Mouse (Mus musculus) liver, postnatal 0 days (tissue): ENCODE measurements around the gene Tbc1d2b. TPM values are rescaled to one million over a fixed set of nuclear protein-coding genes. Genes with fewer than 3 reads are reported as not detected.

Source experiments
- ATAC-seq: fragments of 200-750 bp; cut with Nextera tagmentation; 2 replicates; pipeline ENCODE4 v1.8.0; 2017; ENCODE audit warnings: mild to moderate bottlenecking, moderate library complexity
- DNase-seq: peaks from one replicate; pipeline ENCODE4 v3.0.0-alpha.2; 2016
- H3K27ac ChIP-seq: fragments of 300-500 bp; sonication (generic); 2 replicates; pipeline ENCODE4 v1.5.1; 2014; ENCODE audit warnings: antibody characterized with exemption, moderate library complexity, mild to moderate bottlenecking, low read depth
- H3K27me3 ChIP-seq: fragments of 300-500 bp; sonication (generic); 2 replicates; pipeline ENCODE4 v1.6.1; 2014; ENCODE audit warnings: low read length, control low read depth, mixed read lengths; ENCODE audit not compliant: insufficient read depth
- H3K36me3 ChIP-seq: fragments of 300-500 bp; sonication (generic); replicated peaks from 2 replicates; pipeline ENCODE4 v1.6.1; 2014; ENCODE audit warnings: mild to moderate bottlenecking, control low read depth, low read length, moderate library complexity, mixed read lengths; ENCODE audit not compliant: insufficient read depth
- H3K4me1 ChIP-seq: fragments of 300-500 bp; sonication (generic); 2 replicates; pipeline ENCODE4 v1.6.1; 2014; ENCODE audit warnings: antibody characterized with exemption, mild to moderate bottlenecking, control low read depth; ENCODE audit not compliant: insufficient read depth
- H3K4me2 ChIP-seq: fragments of 300-500 bp; sonication (generic); 2 replicates; pipeline ENCODE4 v1.6.1; 2014; ENCODE audit warnings: low read depth, mild to moderate bottlenecking, low read length, moderate library complexity, mixed read lengths
- H3K4me3 ChIP-seq: fragments of 300-500 bp; sonication (generic); 2 replicates; pipeline ENCODE4 v1.5.1; 2014; ENCODE audit warnings: low read depth, low read length
- H3K9ac ChIP-seq: fragments of 300-500 bp; sonication (generic); replicated peaks from 2 replicates; pipeline ENCODE4 v1.6.1; 2014; ENCODE audit warnings: mild to moderate bottlenecking, moderate library complexity
- H3K9me3 ChIP-seq: fragments of 300-500 bp; sonication (generic); 2 replicates; pipeline ENCODE4 v1.6.1; 2016; ENCODE audit warnings: mild to moderate bottlenecking, control low read depth, low read length, mixed read lengths
- CTCF ChIP-seq: sonication (generic); IDR thresholded peaks from 2 replicates; pipeline ENCODE4 v1.5.1; 2016; ENCODE audit warnings: antibody characterized with exemption, low read depth
- EP300 ChIP-seq: IDR thresholded peaks from 2 replicates; pipeline ENCODE4 v1.6.1; 2016; ENCODE audit warnings: antibody characterized with exemption, low read depth, mild to moderate bottlenecking
- WGBS: fragments of 180-500 bp; shearing (Covaris S2); extraction: QIAGEN DNeasy Blood & Tissue Kit; methylation state at CpG from one replicate; pipeline ENCODE4 v1.1.7; 2014; ENCODE audit not compliant: insufficient replicate concordance; 5-methylcytosine and 5-hydroxymethylcytosine counted together
- polyA plus RNA-seq: library from polyadenylated mRNA; unstranded; fragments of >200 nt; fragmentation: Nextera tagmentation; extraction: Ambion mirVana; gene quantifications from 2 replicates; pipeline ENCODE4 v1.2.1, GENCODE M21; 2015

Gene Tbc1d2b
- 5.1 and 6.2 TPM in 2 replicates for polyA plus RNA-seq

DNA sequence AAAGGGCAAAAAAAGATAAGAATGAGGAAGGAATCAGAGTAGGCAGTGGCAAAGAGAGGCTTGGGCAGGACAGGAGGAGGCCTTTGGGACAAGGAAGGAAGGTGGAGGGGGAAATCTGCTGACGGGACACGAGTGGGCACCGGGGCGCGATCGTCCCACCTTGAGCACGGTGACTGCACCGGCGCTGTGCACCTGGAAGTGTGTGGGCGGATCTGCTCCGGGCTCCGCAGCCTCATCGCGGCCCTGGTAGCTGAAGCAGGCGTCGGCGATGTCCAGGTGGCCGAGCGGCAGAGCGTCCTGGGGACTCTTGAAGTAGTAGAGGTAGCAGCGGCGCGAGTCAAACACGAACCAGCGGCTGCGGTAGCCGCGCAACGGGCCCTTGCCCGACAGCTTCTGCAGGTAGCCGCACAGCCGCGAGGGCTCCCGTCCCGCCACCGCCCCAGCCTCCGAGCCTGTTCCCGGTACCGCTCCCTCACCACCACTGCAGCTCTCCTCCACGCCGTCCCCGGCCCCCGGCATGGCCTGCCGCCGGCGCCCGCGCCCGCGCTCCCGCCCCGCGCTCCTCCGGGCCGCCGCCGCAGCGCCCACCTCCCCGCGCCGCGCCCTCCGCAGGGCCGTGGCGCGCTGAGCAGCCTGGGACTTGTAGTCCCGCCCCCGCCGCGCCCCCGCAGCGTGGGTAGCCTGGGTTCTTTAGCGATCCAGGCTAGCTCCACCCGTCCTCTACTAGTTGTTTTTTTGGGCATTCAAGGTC is at the start of gene Tbc1d2b:
Gene Tbc1d2b, minus strand, starts transcription at position 612 of the 751 bp plus-strand sequence.
- WGBS, result under 1% methylated on average over 68 of the region's 74 CpGs
- Histone ChIP-seq H3K4me3 (peak within 1 kb of the TSS; percentile 87), H3K9ac (peak within 1 kb of the TSS; percentile 89), H3K9me3 (no peaks in the 10 kb centered on the region), H3K27me3 (no peaks in the 10 kb centered on the region), H3K36me3 (peaks cover 6% of the 10 kb centered on the region; the same call in 1 of the 2 replicates), H3K4me2 (peak within 1 kb of the TSS; percentile 93), H3K4me1 (peaks cover 56% of the 10 kb centered on the region), H3K27ac (peak within 1 kb of the TSS; percentile 86)
- DNase-seq (peak; percentile 83), ATAC-seq (peak; percentile 89)
- TF ChIP-seq EP300, result no peak
- TF ChIP-seq CTCF, result no peak

DNA sequence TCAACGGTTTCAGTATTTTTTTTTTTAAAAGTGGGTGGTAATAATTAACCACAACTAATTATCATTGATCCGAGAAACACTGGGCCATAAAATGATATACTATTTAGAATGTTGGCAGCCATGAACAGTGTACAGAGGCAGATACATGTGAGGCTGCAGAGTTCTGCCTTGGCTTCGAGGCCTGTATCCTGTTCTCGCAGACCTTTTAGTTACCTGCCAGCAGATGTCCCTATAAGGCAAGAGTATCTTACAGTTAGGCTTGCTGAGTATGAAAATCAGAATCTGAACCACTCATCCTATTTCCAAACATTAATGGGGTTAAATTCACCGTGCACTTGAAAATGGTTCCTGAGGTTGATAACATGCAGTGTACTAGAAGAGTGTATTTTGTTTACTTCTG is 45.7 kb upstream of the Tbc1d2b start:
- H3K27me3 ChIP-seq, result no peaks in the 10 kb centered on the region
- H3K4me2 ChIP-seq, result no peak overlapping the region
- TF ChIP-seq EP300 (no peak), CTCF (peak; percentile 58)
- no peak overlapping the region for H3K4me3 ChIP-seq
- H3K9ac ChIP-seq, result no peak overlapping the region
- no peak overlapping the region for H3K27ac ChIP-seq
- no peaks in the 10 kb centered on the region for H3K4me1 ChIP-seq
- 59% methylated on average over 5 of the region's 5 CpGs for WGBS
- H3K36me3 ChIP-seq, result no peaks in the 10 kb centered on the region
- DNase-seq, result no peak
- no peaks in the 10 kb centered on the region for H3K9me3 ChIP-seq
- ATAC-seq, result no peak

DNA sequence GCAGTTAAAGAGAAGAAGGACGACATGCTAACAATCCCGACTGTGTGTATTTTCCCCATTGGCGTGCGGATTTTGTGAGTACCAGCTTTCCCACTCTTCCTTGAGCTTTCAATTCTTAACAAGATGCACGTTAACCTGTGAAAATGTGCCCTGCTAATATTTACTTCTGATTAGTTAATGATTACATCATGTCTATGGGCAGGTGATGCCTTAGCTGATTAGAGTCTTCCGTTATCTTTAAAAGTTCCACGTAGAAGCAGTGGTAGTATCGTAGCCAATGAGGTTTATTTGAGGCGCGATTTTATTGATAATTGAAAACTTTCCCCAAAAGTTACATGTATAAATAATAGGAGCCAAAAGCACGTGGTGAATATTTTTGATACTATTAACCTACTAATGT is 45.1 kb upstream of the Tbc1d2b start:
- 79% methylated on average over 11 of the region's 11 CpGs for WGBS
- Histone ChIP-seq H3K4me1 (no peaks in the 10 kb centered on the region), H3K4me2 (no peak overlapping the region), H3K27ac (no peak overlapping the region), H3K27me3 (no peaks in the 10 kb centered on the region), H3K9ac (no peak overlapping the region), H3K36me3 (no peaks in the 10 kb centered on the region), H3K9me3 (no peaks in the 10 kb centered on the region), H3K4me3 (no peak overlapping the region)
- DNase-seq (no peak), ATAC-seq (no peak)
- no peak for TF ChIP-seq CTCF
- no peak for TF ChIP-seq EP300

DNA sequence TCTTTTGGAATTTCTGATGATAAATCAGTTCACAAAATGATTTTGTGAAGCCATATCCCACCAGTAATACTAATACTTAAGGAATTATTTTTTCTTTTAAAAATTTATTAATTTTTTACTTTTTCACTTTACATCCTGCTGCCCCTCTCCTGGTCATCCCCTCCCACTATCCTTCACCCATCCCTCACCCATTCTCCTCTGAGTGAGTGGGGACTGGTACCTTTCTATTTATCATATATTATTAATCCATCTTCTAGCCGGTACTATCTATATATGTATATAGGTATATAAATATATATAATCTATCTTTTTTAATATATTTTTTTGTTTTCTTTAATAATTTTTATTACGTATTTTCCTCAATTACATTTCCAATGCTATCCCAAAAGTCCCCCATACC is 33.6 kb upstream of the Tbc1d2b start:
- Histone ChIP-seq H3K9me3 (no peaks in the 10 kb centered on the region), H3K36me3 (no peaks in the 10 kb centered on the region), H3K27ac (no peak overlapping the region; the same call in 1 of the 2 replicates), H3K27me3 (no peaks in the 10 kb centered on the region), H3K4me3 (no peak overlapping the region), H3K4me1 (peaks cover 10% of the 10 kb centered on the region), H3K9ac (no peak overlapping the region), H3K4me2 (no peak overlapping the region)
- 82% methylated on average over 2 of the region's 2 CpGs for WGBS
- TF ChIP-seq EP300 (no peak), CTCF (no peak)
- no peak for ATAC-seq
- DNase-seq, result no peak

DNA sequence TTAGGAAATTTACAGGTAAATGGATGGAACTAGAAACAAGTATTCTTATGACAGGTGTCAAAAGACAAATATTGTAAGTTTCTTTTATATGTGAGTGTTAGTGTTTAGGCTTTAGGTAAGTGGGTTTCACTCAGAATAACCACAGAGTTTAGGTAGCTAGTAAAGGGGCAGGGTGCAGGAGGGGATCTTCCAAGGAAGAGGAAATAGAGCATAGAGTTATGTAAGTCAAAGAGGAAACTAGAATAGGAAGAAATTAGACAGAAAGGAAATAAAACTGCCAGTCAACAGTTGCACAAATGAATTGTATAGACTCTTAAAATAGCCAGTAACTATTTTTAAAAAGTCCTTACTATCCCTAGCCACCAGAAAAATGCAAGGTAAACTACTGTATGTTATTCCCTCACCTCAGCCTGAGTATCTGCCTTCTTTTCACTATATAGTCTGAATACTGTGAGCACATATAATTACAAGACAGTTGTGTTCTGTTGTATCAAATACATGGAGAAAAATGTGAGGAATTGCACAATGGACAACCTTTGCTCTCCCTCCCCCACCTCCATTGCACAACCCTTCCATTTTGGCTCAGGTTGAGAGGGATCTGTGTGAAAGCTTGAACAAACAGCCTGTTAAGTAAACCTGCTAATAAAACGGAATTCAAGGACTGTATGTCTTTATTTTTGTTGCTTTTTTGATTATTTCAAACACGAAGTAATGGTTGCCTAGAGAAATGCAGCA is 32.7 kb upstream of the Tbc1d2b start:
- TF ChIP-seq EP300 (no peak), CTCF (no peak)
- Histone ChIP-seq H3K4me2 (no peak overlapping the region), H3K9me3 (no peaks in the 10 kb centered on the region), H3K36me3 (no peaks in the 10 kb centered on the region), H3K9ac (no peak overlapping the region), H3K4me3 (no peak overlapping the region), H3K27me3 (no peaks in the 10 kb centered on the region), H3K4me1 (peaks cover 10% of the 10 kb centered on the region), H3K27ac (peak overlapping the region; percentile 82)
- WGBS, result 41% methylated on average over 2 of the region's 2 CpGs
- ATAC-seq (peak; percentile 90), DNase-seq (peak; percentile 75)

DNA sequence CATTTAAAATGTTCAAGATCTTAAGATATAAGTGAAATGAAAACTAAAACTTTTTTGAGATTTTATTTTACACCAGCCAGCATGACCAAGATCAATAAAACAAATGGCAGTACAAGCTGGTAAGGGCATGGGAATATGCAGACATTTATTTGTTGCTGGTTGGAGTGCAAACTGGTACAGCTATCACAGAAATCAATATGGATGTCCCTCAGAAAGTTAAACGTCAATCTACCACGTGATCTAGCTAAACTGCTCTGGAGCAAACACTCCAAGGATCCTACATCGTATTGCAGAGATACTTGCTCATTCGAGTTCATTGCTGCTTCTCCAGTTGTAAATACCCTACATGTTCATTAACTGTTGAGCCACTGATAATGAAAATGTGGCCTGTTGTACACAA is 32.1 kb upstream of the Tbc1d2b start:
- DNase-seq (no peak), ATAC-seq (peak; percentile 69)
- no peak for TF ChIP-seq EP300
- no peak for TF ChIP-seq CTCF
- H3K9ac ChIP-seq, result no peak overlapping the region
- no peaks in the 10 kb centered on the region for H3K36me3 ChIP-seq
- WGBS, result 61% methylated on average over 4 of the region's 4 CpGs
- H3K4me1 ChIP-seq, result peaks cover 10% of the 10 kb centered on the region
- H3K27ac ChIP-seq, result peak overlapping the region; percentile 82
- no peak overlapping the region for H3K4me2 ChIP-seq
- H3K4me3 ChIP-seq, result no peak overlapping the region
- H3K9me3 ChIP-seq, result no peaks in the 10 kb centered on the region
- H3K27me3 ChIP-seq, result no peaks in the 10 kb centered on the region
